Mouse (Mus musculus) liver, embryonic 18 days (tissue): Measurements from ENCODE around the gene Tuba3b. TPM values are rescaled to one million over a fixed set of nuclear protein-coding genes. Genes with fewer than 3 reads are reported as not detected.

Source experiments
- polyA plus RNA-seq: library from polyadenylated mRNA; depleted of rRNA; stranded (reverse); fragments of >200 nt; gene quantifications from 2 replicates; pipeline ENCODE4 v1.2.3, GENCODE M21; 2012; rRNA removed

Tuba3b gene
- not detected in 2 replicates for polyA plus RNA-seq

GRCm38 (mm10) chr6:145615666-145616210 is at the start of gene Tuba3b:
Gene Tuba3b (plus strand): TSS chr6:145615757.

GRCm38 (mm10) chr6:145614219-145614618 is 1.3 kb upstream of the Tuba3b start, which contains the start of gene Lmntd1:
Gene Lmntd1 (minus strand): TSS chr6:145614319.

Other genes starting within 250 kb of the Tuba3b start
- 0.06 TPM in 2 replicates for gene Lmntd1, start 1.4 kb upstream of the Tuba3b start, polyA plus RNA-seq
- 10.7 and 12.8 TPM in 2 replicates for gene Rassf8, start 131.0 kb downstream of the Tuba3b start, polyA plus RNA-seq
- 0.03 and 0.06 TPM in 2 replicates for gene Bhlhe41, start 249.8 kb downstream of the Tuba3b start, polyA plus RNA-seq